Mouse (Mus musculus) midbrain, embryonic 10.5 days (tissue): ENCODE data around the gene Gm8122. TPM values are rescaled to one million over a fixed set of nuclear protein-coding genes. Genes with fewer than 3 reads are reported as not detected.
"Not testable (repeated sequence)": the region's sequence is repeated elsewhere in the genome, so short reads cannot be mapped to it uniquely, and the experiment has no call there.

Experiments
- DNase-seq: peaks from one replicate; pipeline ENCODE4 v3.0.0-alpha.2; 2017; ENCODE audit warnings: low spot score
- H3K27ac ChIP-seq: fragments of 300-500 bp; sonication (generic); replicated peaks from 2 replicates; pipeline ENCODE4 v1.5.1; 2016; ENCODE audit warnings: mild to moderate bottlenecking
- H3K27me3 ChIP-seq: fragments of 300-500 bp; sonication (generic); 2 replicates; pipeline ENCODE4 v1.6.1; 2016; ENCODE audit warnings: low read depth, mild to moderate bottlenecking; ENCODE audit not compliant: poor library complexity, severe bottlenecking
- H3K36me3 ChIP-seq: fragments of 300-500 bp; sonication (generic); 2 replicates; pipeline ENCODE4 v1.6.1; 2016; ENCODE audit warnings: mild to moderate bottlenecking, moderate library complexity
- H3K4me1 ChIP-seq: fragments of 300-500 bp; sonication (generic); 2 replicates; pipeline ENCODE4 v1.6.1; 2016
- H3K4me3 ChIP-seq: fragments of 300-500 bp; sonication (generic); 2 replicates; pipeline ENCODE4 v1.5.1; 2016; ENCODE audit warnings: mild to moderate bottlenecking, moderate library complexity
- H3K9me3 ChIP-seq: fragments of 300-500 bp; sonication (generic); replicated peaks from 2 replicates; pipeline ENCODE4 v1.6.1; 2016; ENCODE audit warnings: mild to moderate bottlenecking
- WGBS: fragments of 180-500 bp; shearing (Covaris S2); methylation state at CpG from one replicate; pipeline ENCODE4 v1.1.7; 2016; 5-methylcytosine and 5-hydroxymethylcytosine counted together
- polyA plus RNA-seq: library from polyadenylated mRNA; unstranded; fragments of >200 nt; fragmentation: Nextera tagmentation; extraction: Ambion mirVana; gene quantifications from 2 replicates; pipeline ENCODE4 v1.2.1, GENCODE M21; 2016

Gene Gm8122
- not detected in 2 replicates for polyA plus RNA-seq

DNA sequence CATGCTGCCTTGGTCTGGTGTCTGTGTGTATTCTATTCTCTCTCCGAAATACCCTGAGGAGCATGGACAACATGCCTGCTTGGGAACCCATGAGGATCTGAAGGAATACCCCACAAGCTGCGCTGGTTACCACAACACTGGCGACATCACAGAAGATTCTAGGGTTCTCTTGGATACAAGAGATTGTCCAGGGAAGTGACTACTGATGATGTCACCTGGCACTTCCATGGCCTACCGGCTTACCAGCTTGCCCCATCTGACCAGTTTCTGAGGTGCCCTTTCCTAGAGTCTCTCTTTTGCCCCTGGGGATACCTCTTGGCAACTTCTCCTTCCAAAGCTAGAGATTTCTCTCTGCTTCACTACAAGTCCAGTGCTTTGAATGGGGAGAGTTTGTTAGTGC lies at the start of gene Gm8122:
Gene Gm8122 (minus strand): TSS at position 101 of the 400 bp plus-strand sequence.
- not testable (repeated sequence) for H3K9me3 ChIP-seq, H3K36me3 ChIP-seq, H3K27me3 ChIP-seq, H3K4me1 ChIP-seq, H3K27ac ChIP-seq, DNase-seq, H3K4me3 ChIP-seq
- WGBS, result 91% methylated on average over 4 of the region's 4 CpGs

DNA sequence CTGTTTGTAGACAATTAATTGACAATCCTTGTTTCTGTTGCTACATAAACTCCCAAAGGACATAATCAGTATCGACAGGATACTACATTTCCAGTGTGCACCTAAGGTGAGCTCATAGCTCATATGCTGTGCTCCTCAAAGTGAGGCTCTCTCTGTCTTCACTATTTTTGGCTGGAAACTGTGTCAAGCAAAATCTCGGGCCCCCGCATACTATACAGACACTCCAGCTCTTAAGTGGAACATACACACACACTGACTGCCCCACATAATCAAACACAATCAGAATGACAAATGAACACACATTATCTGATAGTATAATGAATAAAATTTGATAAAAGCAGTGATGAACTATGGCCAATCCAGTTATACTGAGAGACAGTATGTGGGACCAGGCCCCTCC lies 43.6 kb upstream of the Gm8122 start:
- not testable (repeated sequence) for H3K27me3 ChIP-seq, DNase-seq, H3K4me3 ChIP-seq, H3K4me1 ChIP-seq, H3K36me3 ChIP-seq, H3K27ac ChIP-seq, H3K9me3 ChIP-seq
- WGBS, result 92% methylated on average over 3 of the region's 3 CpGs

GRCm38 (mm10) chr14:43278146-43278545 lies 43.0 kb upstream of the Gm8122 start:
- not testable (repeated sequence) for H3K27me3 ChIP-seq, DNase-seq
- 83% methylated on average over 4 of the region's 4 CpGs for WGBS

GRCm38 (mm10) chr14:43277468-43277867 lies 42.4 kb upstream of the Gm8122 start:
- DNase-seq, result not testable (repeated sequence)

More at GRCm38 (mm10) chr14:43278146-43278545, 43.0 kb upstream of the Gm8122 start:
- H3K4me3 ChIP-seq, H3K27ac ChIP-seq, H3K9me3 ChIP-seq, H3K36me3 ChIP-seq, H3K4me1 ChIP-seq: not testable (repeated sequence)

GRCm38 (mm10) chr14:43275752-43276151 lies 40.6 kb upstream of the Gm8122 start:
- not testable (repeated sequence) for H3K4me3 ChIP-seq, DNase-seq, H3K36me3 ChIP-seq, H3K27ac ChIP-seq, H3K4me1 ChIP-seq, H3K27me3 ChIP-seq, H3K9me3 ChIP-seq
- 90% methylated on average over 1 of the region's 1 CpGs for WGBS

More at GRCm38 (mm10) chr14:43277468-43277867, 42.4 kb upstream of the Gm8122 start:
- H3K9me3 ChIP-seq, H3K36me3 ChIP-seq, H3K27ac ChIP-seq, H3K4me3 ChIP-seq, H3K4me1 ChIP-seq, H3K27me3 ChIP-seq: not testable (repeated sequence)
- WGBS, result 76% methylated on average over 2 of the region's 2 CpGs

DNA sequence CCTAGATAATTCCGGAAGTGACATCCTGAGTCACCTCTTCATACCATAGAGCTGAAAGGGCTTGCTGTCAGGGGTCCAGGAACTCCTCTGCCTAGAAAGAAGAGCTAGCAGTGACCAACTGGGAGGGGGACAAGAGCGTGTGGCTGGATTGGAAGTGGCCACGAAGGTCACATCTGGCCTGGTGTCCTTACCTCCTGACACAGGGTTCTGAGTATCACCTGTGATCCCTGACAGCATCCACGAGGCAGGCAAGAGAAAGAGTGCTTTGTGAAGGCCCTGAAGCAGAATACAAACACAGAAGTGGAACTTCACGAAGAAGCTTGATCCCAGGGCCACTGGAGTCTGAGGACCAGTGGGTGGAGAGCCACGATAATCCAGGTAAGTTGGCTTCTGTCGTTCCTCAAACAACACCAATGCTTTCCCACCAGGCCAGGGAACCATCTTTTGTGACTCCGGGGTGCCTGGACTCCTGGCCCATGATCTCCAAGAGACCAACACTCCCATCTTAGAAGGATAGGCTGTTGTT lies 39.9 kb upstream of the Gm8122 start, which contains the start of gene Gm9732:
Gene Gm9732 (plus strand): TSS at position 51 of the 526 bp plus-strand sequence.
- not testable (repeated sequence) for H3K36me3 ChIP-seq, H3K27ac ChIP-seq, DNase-seq, H3K4me3 ChIP-seq, H3K4me1 ChIP-seq, H3K27me3 ChIP-seq, H3K9me3 ChIP-seq
- WGBS, result 85% methylated on average over 8 of the region's 8 CpGs

DNA sequence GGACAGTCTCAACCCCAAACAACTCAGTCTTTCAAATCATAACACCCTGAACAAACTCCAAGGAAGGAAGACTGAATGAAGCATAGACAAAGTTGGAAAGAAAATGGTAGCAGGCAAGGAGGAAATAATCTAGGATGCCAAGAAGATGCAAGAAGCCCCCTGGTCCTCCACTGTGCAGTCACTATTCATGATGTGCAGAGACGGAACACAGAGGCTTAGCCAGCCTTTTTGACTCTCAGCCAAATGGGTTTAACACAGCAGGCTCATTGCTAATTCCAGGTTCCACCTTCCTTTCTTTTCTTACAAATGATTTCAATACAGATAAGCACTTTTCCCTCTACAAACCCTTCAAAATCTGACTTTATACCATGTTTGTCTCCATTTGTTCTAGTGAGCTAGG lies 38.1 kb upstream of the Gm8122 start:
- H3K36me3 ChIP-seq, H3K4me1 ChIP-seq, H3K9me3 ChIP-seq, DNase-seq, H3K27me3 ChIP-seq, H3K4me3 ChIP-seq, H3K27ac ChIP-seq: not testable (repeated sequence)
- WGBS, result 67% methylated on average over 1 of the region's 1 CpGs

- not testable (repeated sequence) for H3K27me3 ChIP-seq, H3K4me1 ChIP-seq, H3K36me3 ChIP-seq, H3K9me3 ChIP-seq, H3K27ac ChIP-seq, DNase-seq, H3K4me3 ChIP-seq
- WGBS, result 93% methylated on average over 3 of the region's 3 CpGs
These were observed 34.1 kb upstream of the Gm8122 start for GRCm38 (mm10) chr14:43269211-43269610.

- H3K4me3 ChIP-seq, H3K27me3 ChIP-seq, H3K4me1 ChIP-seq, H3K36me3 ChIP-seq, H3K9me3 ChIP-seq, DNase-seq, H3K27ac ChIP-seq: not testable (repeated sequence)
- 55% methylated on average over 2 of the region's 2 CpGs for WGBS
These were observed 33.5 kb upstream of the Gm8122 start for GRCm38 (mm10) chr14:43268521-43269084.

DNA sequence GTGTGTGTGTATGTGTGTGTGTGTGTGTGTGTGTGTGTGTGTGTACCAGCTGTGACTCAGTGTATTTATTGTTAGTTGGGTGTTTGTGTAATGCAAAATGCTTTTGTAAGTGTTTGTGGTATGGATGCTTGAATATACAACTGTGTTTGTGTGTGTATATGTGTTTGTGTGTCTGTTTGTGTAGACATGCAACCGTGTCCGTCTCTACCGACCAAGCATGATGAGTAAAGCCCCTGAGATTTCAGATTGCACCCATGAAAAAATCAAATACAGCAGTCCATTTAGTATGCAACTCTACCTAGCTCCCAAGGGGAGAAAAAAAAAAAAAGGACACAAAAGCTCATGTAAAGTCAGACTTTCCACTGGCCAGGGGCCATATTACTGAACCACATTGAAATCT lies 28.3 kb upstream of the Gm8122 start:
- not testable (repeated sequence) for H3K9me3 ChIP-seq, H3K27ac ChIP-seq, H3K36me3 ChIP-seq, H3K4me3 ChIP-seq, H3K27me3 ChIP-seq, DNase-seq, H3K4me1 ChIP-seq
- WGBS, result 91% methylated on average over 3 of the region's 3 CpGs

DNA sequence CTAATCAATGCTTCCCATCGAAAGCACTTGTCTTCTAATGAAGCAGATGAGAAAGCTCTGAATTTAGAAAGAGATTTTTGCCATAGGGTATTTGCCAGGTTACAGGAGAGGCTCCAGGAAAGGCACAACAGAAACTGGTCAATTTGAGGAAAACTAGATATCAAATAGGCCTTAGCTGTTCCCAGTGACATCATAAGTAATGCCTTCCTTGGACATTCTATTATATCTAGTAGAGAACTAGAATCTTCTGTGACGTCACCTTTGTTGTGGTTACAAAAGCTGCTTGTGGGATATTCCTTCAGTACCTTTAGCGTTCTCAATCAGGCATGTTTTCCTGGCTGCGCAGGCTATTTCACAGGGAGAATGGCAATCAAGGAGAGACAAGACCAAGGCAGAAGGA lies 23.2 kb upstream of the Gm8122 start, which contains the start of gene Gm8126:
Gene Gm8126 (plus strand): TSS at position 301 of the 400 bp plus-strand sequence.
- H3K27me3 ChIP-seq, H3K36me3 ChIP-seq, H3K27ac ChIP-seq, H3K4me3 ChIP-seq, H3K9me3 ChIP-seq, H3K4me1 ChIP-seq, DNase-seq: not testable (repeated sequence)
- 90% methylated on average over 3 of the region's 4 CpGs for WGBS

GRCm38 (mm10) chr14:43256511-43256910 lies 21.4 kb upstream of the Gm8122 start:
- not testable (repeated sequence) for DNase-seq, H3K27me3 ChIP-seq, H3K27ac ChIP-seq, H3K4me1 ChIP-seq, H3K9me3 ChIP-seq, H3K4me3 ChIP-seq, H3K36me3 ChIP-seq
- WGBS, result 87% methylated on average over 1 of the region's 1 CpGs

- H3K4me3 ChIP-seq, H3K27me3 ChIP-seq, H3K4me1 ChIP-seq, DNase-seq, H3K36me3 ChIP-seq, H3K27ac ChIP-seq, H3K9me3 ChIP-seq: not testable (repeated sequence)
- WGBS, result 30% methylated on average over 5 of the region's 6 CpGs
These were observed 15.6 kb upstream of the Gm8122 start for GRCm38 (mm10) chr14:43250549-43251253.
